Mouse (Mus musculus) E14TG2a.4 (cell line): Measurements from ENCODE around the gene Slc38a10.

Source experiments
- H3K27me3 ChIP-seq: 2 replicates; pipeline ENCODE4 v1.6.1; 2014; ENCODE audit warnings: low read length, control low read depth; ENCODE audit not compliant: insufficient read depth
- H3K36me3 ChIP-seq: 2 replicates; pipeline ENCODE4 v1.6.1; 2014; ENCODE audit warnings: low read length, control low read depth; ENCODE audit not compliant: insufficient read depth
- H3K4me1 ChIP-seq: replicated peaks from 2 replicates; pipeline ENCODE4 v1.6.1; 2014; ENCODE audit warnings: low read depth, low read length, control low read depth
- H3K4me3 ChIP-seq: replicated peaks from 2 replicates; pipeline ENCODE4 v1.5.1; 2014; ENCODE audit warnings: mild to moderate bottlenecking, low read length
- H3K9me3 ChIP-seq: 2 replicates; pipeline ENCODE4 v1.6.1; 2014; ENCODE audit warnings: low read length, control low read depth
- CTCF ChIP-seq: conservative IDR thresholded peaks from 2 replicates; pipeline ENCODE4 v1.5.1; 2014; ENCODE audit warnings: low read length
- NANOG ChIP-seq: IDR thresholded peaks from 2 replicates; pipeline ENCODE4 v1.6.1; 2014; ENCODE audit warnings: borderline replicate concordance, low read length, mixed read lengths
- POU5F1 ChIP-seq: IDR thresholded peaks from 2 replicates; pipeline ENCODE4 v1.6.1; 2014; ENCODE audit warnings: low read length, borderline replicate concordance

Slc38a10 gene

GRCm38 (mm10) chr11:120168516-120168915 is 17.4 kb upstream of the Slc38a10 start:
- 0 out of 2 replicates have a peak overlapping the region, but pooled peaks have one; percentile 70 for H3K4me3 ChIP-seq
- no peaks in the 10 kb centered on the region for H3K36me3 ChIP-seq
- H3K4me1 ChIP-seq, result peaks cover 88% of the 10 kb centered on the region
- H3K27me3 ChIP-seq, result 0 out of 2 replicates have a peak, but pooled peaks cover under 1% of the 10 kb centered on the region
- TF ChIP-seq NANOG, result no peak
- H3K9me3 ChIP-seq, result no peaks in the 10 kb centered on the region

GRCm38 (mm10) chr11:120167921-120168356 is 16.8 kb upstream of the Slc38a10 start:
- Histone ChIP-seq H3K9me3 (no peaks in the 10 kb centered on the region), H3K4me3 (peak overlapping the region; percentile 49), H3K27me3 (no peaks in the 10 kb centered on the region), H3K36me3 (no peaks in the 10 kb centered on the region), H3K4me1 (peaks cover 87% of the 10 kb centered on the region)
- TF ChIP-seq POU5F1 (peak; percentile 51; the same call in 1 of the 2 replicates), CTCF (no peak), NANOG (no peak)

GRCm38 (mm10) chr11:120167059-120167458 is 15.9 kb upstream of the Slc38a10 start:
- no peaks in the 10 kb centered on the region for H3K27me3 ChIP-seq
- H3K4me1 ChIP-seq, result peaks cover 87% of the 10 kb centered on the region
- TF ChIP-seq CTCF, result no peak
- TF ChIP-seq POU5F1, result no peak
- no peak for TF ChIP-seq NANOG
- peak overlapping the region; percentile 49 for H3K4me3 ChIP-seq
- H3K36me3 ChIP-seq, result no peaks in the 10 kb centered on the region
- no peaks in the 10 kb centered on the region for H3K9me3 ChIP-seq

GRCm38 (mm10) chr11:120164471-120165261 is 13.5 kb upstream of the Slc38a10 start:
- Histone ChIP-seq H3K36me3 (no peaks in the 10 kb centered on the region), H3K9me3 (no peaks in the 10 kb centered on the region), H3K4me1 (peaks cover 90% of the 10 kb centered on the region), H3K4me3 (peak overlapping the region; percentile 43), H3K27me3 (no peaks in the 10 kb centered on the region)
- TF ChIP-seq NANOG, result no peak

GRCm38 (mm10) chr11:120164028-120164427 is 12.9 kb upstream of the Slc38a10 start:
- Histone ChIP-seq H3K36me3 (no peaks in the 10 kb centered on the region), H3K4me3 (peak overlapping the region; percentile 43), H3K4me1 (peaks cover 90% of the 10 kb centered on the region), H3K9me3 (no peaks in the 10 kb centered on the region), H3K27me3 (no peaks in the 10 kb centered on the region)
- TF ChIP-seq NANOG (no peak), CTCF (no peak), POU5F1 (no peak)

GRCm38 (mm10) chr11:120163207-120163606 is 12.1 kb upstream of the Slc38a10 start:
- no peaks in the 10 kb centered on the region for H3K9me3 ChIP-seq
- peak; percentile 70 for TF ChIP-seq CTCF
- no peak for TF ChIP-seq NANOG
- H3K4me1 ChIP-seq, result peaks cover 86% of the 10 kb centered on the region
- H3K36me3 ChIP-seq, result no peaks in the 10 kb centered on the region
- no peaks in the 10 kb centered on the region for H3K27me3 ChIP-seq
- no peak overlapping the region for H3K4me3 ChIP-seq

- Histone ChIP-seq H3K27me3 (no peaks in the 10 kb centered on the region), H3K4me3 (no peak overlapping the region), H3K9me3 (no peaks in the 10 kb centered on the region), H3K4me1 (peaks cover 71% of the 10 kb centered on the region), H3K36me3 (no peaks in the 10 kb centered on the region)
- TF ChIP-seq POU5F1, result no peak
- TF ChIP-seq NANOG, result no peak
- TF ChIP-seq CTCF, result no peak
These were observed 10.1 kb upstream of the Slc38a10 start for GRCm38 (mm10) chr11:120161245-120161644.

GRCm38 (mm10) chr11:120160478-120160877 is 9.3 kb upstream of the Slc38a10 start:
- Histone ChIP-seq H3K9me3 (peaks cover under 1% of the 10 kb centered on the region; the same call in 1 of the 2 replicates), H3K4me1 (peaks cover 63% of the 10 kb centered on the region), H3K36me3 (no peaks in the 10 kb centered on the region), H3K4me3 (no peak overlapping the region), H3K27me3 (no peaks in the 10 kb centered on the region)
- TF ChIP-seq POU5F1 (no peak), NANOG (no peak), CTCF (peak; percentile 48)

GRCm38 (mm10) chr11:120159653-120160052 is 8.5 kb upstream of the Slc38a10 start:
- Histone ChIP-seq H3K4me3 (no peak overlapping the region), H3K9me3 (peaks cover 3% of the 10 kb centered on the region; the same call in 1 of the 2 replicates), H3K36me3 (no peaks in the 10 kb centered on the region), H3K27me3 (no peaks in the 10 kb centered on the region), H3K4me1 (peaks cover 55% of the 10 kb centered on the region)
- TF ChIP-seq CTCF (no peak), POU5F1 (no peak), NANOG (no peak)
